Mouse (Mus musculus): ENCODE results near the gene Fanci.
A peak's percentile ranks its signal among the peaks of the same experiment; 100 is the strongest.

The Fanci gene

GRCm38 (mm10) chr7:79391883-79392649 is at the start of gene Fanci:
TSS of gene Fanci (plus strand) at chr7:79391929.
- DNase-seq = peak; percentile 98 to 99

DNA sequence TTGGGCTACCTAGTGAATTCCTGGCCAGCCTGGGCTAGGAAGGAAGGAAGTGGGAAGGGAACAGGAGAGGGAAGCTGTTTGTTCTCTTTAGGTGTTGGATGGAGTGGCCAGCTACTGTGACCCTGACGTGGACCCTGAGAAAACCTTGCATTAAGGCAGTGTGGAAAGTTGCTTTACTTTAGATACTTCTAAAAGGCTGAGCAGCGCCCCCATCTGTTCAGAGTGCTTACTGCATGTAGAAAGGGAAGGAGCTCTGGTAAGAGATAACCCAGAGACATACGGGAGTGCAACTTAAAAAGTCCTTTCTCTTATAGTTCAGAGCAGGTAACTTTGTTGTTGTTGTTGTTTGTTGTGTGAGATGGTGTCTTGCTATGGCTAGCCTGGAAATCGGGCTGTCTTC is 45.8 kb upstream of the Fanci start:
- DNase-seq = peak; percentile 69 to 79

- no peak for DNase-seq
Observed at GRCm38 (mm10) chr7:79346555-79347075, 45.1 kb upstream of the Fanci start.

DNA sequence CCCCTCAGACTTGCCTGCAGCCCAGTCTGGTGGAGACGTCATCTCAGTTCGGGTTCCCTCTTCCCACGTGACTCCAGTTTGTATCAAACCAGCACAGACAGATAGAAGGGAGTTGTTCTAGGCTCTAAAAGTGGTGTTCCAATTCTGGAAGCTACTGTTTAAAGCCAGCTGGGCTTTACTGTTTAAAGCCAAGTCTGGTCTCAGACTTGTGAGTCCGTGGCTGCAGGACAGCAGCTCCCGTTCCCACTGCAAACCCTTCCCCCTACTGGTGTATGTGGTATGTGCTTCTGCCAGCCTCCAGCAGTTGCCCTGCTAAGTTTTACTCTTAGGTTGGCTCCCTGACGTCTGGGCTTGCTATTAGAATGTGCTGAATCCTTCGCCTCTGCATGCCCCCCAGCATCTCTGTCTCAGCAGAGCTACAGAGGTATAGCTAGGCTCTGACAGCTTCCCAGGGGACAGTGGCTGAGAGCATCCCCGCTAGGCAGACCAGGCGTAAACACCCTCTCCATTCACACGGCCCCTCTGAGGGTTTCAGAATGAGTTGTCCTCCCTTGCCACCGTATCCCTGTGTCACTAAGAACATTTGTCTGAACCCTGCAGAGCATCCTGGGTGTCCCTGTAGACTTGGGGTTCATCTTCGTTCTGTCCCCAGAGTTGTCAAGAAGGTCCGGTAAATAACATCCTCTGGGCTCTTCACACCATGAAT is 44.5 kb upstream of the Fanci start:
- DNase-seq = no peak

DNA sequence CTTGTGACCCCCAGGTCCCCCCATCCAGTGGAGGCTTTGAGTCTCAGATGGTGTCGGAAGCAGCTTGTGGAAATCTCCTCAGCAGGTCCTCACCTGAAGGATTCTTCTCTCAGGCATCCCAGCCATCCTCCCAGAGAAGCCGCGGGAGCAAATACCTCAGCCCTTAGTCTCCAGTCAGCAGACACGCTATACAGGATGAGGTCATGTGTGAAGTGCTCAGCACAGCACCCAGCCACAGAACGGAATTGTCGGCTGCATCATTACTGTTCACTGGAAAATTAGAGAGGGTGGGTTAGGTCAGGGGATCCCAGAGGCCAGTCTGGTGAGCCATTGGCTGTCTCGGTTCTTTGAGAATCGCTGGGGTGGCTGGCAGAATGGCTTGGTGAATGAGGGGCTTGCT is 42.9 kb upstream of the Fanci start:
- DNase-seq = no peak

DNA sequence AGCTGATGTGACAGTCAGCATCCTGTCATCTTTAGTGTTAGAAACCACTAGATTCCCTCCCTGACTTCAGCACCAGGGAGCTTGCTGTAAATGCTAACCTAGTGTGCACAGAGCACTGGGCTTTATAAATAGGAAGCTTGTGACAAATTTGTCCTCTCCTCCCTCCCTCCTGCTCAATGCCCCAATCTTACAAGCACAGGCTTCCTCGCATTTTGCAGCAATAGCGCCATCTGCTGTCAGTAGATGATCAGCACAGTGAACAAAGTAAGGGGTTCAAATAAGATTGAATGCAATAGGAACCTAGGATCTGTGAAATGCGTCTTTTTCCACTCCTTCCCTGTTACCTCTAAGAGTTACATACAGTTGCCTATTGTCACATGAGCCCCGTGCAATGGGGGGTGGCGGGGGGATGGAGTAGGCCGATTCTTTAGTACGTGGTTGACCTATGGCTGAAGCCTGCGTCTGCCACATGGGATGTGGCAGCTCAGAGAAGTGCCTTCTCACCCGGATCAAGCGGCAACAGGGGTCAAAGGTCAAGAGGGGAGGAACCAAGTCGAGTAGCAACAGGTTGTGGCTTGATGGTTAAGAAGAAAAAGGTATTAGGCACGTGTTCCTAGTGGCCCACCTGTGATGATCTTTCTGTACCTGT is 41.9 kb upstream of the Fanci start:
- DNase-seq = peak; percentile 88 to 91

DNA sequence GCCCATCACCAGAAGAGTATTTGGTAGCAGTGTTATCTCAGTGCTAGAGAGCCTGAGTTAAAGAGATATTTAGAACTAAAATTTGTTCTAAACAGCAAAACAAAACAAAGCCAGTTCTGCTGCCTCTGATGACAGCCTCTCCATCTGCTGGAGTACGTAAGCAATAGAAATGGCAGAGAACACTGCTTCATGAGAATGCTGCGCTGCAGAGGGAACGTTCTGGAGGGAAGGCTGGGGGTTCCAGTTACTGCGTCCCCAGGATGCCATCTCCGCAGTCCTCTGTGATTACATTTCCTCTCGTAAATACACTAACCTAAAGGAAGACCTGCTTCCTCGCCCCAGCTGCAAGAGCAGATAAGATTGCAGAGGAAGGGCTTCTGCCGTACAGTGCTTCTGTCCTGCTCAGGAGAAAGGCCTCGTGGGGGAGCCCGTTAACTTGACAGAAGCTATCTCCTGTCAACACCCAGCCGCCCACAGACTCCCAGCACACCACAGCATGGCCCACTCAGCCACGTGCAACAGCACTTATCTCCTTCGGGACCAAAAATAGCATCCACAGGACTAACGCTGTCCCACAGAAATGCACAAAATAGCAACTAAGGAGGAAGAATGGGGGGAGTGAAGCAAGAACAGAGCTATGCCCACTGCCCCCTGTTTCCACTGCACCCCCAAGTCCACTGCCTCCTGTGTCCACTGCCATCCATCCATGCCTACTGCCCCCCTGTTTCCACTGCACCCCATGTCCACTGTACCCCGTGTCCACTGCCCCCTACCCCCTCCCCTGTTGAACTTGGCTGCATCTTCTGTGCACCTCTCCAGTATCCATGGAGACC is 33.2 kb upstream of the Fanci start:
- no peak for DNase-seq

- no peak for DNase-seq
Observed at GRCm38 (mm10) chr7:79359183-79359435, 32.6 kb upstream of the Fanci start.

- DNase-seq = peak; percentile 44 to 50
Observed at GRCm38 (mm10) chr7:79360056-79360455, 31.7 kb upstream of the Fanci start.

DNA sequence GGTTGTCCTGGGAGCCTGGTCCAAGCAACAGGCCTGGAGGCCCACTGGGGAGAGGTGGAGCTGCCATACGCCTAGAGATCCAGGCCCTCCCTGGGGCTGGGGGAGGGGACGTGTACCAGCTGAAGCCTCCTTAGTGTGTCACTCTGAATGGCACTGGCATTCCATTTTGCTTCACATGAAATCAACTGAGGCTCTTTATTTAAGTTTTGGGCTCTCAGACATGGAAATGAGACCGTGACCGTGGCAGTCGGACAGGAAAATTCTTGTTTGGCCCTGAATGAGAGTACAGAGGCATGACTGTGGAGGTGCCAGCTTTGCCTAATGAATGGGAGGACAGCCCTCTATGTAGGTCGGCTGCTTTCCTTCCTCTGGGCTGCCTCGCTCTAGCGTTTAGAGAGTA is 29.5 kb upstream of the Fanci start:
- peak; percentile 53 to 70 for DNase-seq

- DNase-seq = no peak
Observed at GRCm38 (mm10) chr7:79362830-79363229, 28.9 kb upstream of the Fanci start.

DNA sequence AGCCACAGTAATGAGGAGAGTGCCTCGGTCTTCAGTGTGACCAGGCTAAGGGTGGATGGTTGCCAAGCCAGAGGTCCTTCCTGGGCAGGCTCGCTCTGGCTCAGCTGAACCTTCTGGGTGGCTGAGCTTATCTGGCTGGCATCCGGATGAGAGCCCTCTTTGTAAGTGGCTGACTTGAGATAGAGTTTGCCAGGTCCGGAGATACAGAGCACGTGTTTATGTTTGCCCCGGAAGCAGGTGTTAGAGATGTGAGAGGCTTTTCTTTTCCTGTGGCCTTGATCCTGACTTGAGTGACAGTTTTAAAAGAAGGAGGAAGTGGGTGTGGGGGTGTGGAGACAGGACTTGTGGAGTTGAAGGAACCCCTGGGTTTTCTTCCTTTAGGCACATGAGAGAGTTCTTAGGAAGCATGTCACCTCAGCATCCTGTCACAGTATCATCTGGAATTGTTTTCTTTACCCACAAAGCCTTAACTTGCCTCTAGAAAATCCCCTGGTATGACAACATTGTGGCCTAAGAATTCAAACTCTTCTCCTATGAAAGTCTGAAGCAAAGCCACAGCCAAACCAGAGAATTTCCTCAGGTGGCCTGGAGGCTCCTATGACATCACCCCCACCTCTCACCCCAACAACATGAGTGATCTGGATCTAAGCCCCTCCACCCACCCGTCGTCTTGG is 28.2 kb upstream of the Fanci start:
- DNase-seq = peak; percentile 66 to 80

DNA sequence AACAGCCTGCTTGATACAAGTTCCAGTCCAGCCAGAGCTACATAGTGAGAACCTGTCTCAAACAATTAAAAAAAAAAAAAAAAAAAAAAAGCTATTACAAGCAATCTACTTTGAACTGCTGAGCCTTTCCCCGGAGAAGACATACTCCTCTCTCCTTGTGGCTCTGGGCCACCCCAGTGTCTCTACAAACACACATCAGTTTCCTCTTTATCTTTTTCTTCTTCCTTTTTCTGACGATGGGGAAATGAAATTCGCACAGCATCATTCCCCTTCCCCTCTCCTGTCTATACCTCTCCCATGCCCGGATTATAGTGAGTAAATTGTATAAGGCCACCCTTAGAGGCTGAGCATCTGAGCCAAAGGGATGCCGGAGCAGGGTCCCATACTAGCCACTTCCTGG is 23.1 kb upstream of the Fanci start:
- DNase-seq = no peak

DNA sequence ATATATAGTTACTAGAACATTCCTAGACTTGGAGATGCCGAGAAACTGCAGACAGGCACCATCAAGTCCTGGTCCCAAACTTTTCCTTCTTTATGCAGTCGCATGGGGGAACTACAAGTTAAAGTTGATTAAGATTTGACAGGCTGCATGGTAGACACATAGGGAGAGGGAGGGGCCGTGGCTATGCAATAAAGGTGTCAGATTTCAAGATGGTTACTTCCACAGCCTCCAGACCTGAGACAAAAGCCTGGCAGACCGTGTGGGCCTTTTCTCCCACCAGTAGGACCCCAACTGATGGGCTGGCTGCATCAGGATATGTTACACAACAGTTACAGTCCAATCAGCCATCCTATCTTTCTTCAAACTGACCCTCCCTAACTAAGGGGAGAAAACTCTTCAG is 22.3 kb upstream of the Fanci start:
- no peak for DNase-seq

- DNase-seq = peak; percentile 86 to 88
Observed at GRCm38 (mm10) chr7:79371321-79371879, 20.3 kb upstream of the Fanci start.

- no peak for DNase-seq
Observed at GRCm38 (mm10) chr7:79374017-79374416, 17.7 kb upstream of the Fanci start.

- DNase-seq = no peak
Observed at GRCm38 (mm10) chr7:79375594-79375993, 16.1 kb upstream of the Fanci start.

GRCm38 (mm10) chr7:79376516-79377275 is 15.0 kb upstream of the Fanci start:
- no peak for DNase-seq

DNA sequence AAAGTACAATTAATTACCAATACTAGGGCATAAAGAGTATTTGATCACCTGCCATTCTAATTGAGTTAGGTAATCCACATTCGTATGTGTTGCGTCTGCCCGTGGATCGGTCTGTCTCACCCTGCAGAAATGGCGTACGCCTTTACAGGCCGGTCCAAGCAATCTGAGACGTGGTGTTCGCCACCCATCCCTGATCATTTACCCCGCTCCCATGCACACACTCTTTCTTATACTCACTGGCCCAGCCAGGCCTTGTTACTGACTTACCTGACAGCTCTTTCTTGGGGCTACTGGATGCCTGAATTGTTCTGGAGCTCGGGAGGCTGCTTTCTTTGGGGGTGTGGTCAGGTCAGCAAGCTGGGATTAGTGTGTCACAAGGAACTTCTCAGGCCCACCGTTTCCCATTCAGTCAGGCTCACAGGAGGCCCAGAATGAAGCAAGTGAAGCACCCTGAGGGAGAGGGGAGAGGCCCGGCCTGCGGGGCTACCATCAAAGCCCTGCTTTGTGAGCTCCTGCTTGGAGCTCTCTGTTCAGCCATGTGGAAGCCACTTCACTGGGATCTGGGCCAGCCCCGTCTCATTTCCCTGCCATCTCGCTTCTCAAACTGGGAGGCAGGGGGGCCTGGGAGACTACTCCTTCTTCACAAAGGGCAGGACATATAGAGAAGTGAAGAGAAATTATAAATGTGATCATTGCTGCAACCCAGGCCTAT is 5.2 kb upstream of the Fanci start, which contains the start of gene Rlbp1:
TSS of gene Rlbp1 (minus strand) at position 627 of the 712 bp plus-strand sequence.
- peak; percentile 77 to 81 for DNase-seq

GRCm38 (mm10) chr7:79387140-79387539 is 4.6 kb upstream of the Fanci start:
- DNase-seq = no peak
